Mouse (Mus musculus) limb, embryonic 12.5 days (tissue): Measurements from ENCODE around the gene Begain. TPM values are rescaled to one million over a fixed set of nuclear protein-coding genes. Genes with fewer than 3 reads are reported as not detected.
A peak's percentile ranks its signal among the peaks of the same experiment; 100 is the strongest.

Experiments used
- ATAC-seq: fragments of 200-750 bp; cut with Nextera tagmentation; 2 replicates; pipeline ENCODE4 v1.8.0; 2017; ENCODE audit warnings: low read depth, moderate TSS enrichment; ENCODE audit not compliant: insufficient number of reproducible peaks, insufficient read depth, low FRiP score, low TSS enrichment
- H3K27ac ChIP-seq: fragments of 300-500 bp; sonication (generic); 2 replicates; pipeline ENCODE4 v1.5.1; 2016; ENCODE audit warnings: mild to moderate bottlenecking, moderate library complexity
- H3K27me3 ChIP-seq: fragments of 300-500 bp; sonication (generic); 2 replicates; pipeline ENCODE4 v1.6.1; 2016; ENCODE audit warnings: mild to moderate bottlenecking, moderate library complexity
- H3K36me3 ChIP-seq: fragments of 300-500 bp; sonication (generic); 2 replicates; pipeline ENCODE4 v1.6.1; 2016; ENCODE audit warnings: mild to moderate bottlenecking, moderate library complexity
- H3K4me1 ChIP-seq: fragments of 300-500 bp; sonication (generic); replicated peaks from 2 replicates; pipeline ENCODE4 v1.6.1; 2016
- H3K4me2 ChIP-seq: fragments of 300-500 bp; sonication (generic); 2 replicates; pipeline ENCODE4 v1.6.1; 2016; ENCODE audit warnings: mild to moderate bottlenecking, moderate library complexity
- H3K4me3 ChIP-seq: fragments of 300-500 bp; sonication (generic); replicated peaks from 2 replicates; pipeline ENCODE4 v1.5.1; 2016; ENCODE audit warnings: mild to moderate bottlenecking
- H3K9ac ChIP-seq: fragments of 300-500 bp; sonication (generic); replicated peaks from 2 replicates; pipeline ENCODE4 v1.6.1; 2016; ENCODE audit warnings: mild to moderate bottlenecking, moderate library complexity
- H3K9me3 ChIP-seq: fragments of 300-500 bp; sonication (generic); 2 replicates; pipeline ENCODE4 v1.6.1; 2016; ENCODE audit warnings: mild to moderate bottlenecking, moderate library complexity
- WGBS: fragments of 180-500 bp; shearing (Covaris S2); methylation state at CpG from one replicate; pipeline ENCODE4 v1.1.7; 2016; 5-methylcytosine and 5-hydroxymethylcytosine counted together
- polyA plus RNA-seq: library from polyadenylated mRNA; unstranded; fragments of >200 nt; fragmentation: Nextera tagmentation; extraction: Ambion mirVana; gene quantifications from 2 replicates; pipeline ENCODE4 v1.2.1, GENCODE M21; 2016

Begain gene
- polyA plus RNA-seq, 1 experiment from 2014 or later: 5.6 TPM

GRCm38 (mm10) chr12:109002978-109003377 lies 65.0 kb downstream of the Begain start:
- Histone ChIP-seq H3K9ac (no peak overlapping the region), H3K4me1 (0 out of 2 replicates have a peak, but pooled peaks cover 4% of the 10 kb centered on the region), H3K4me3 (no peak overlapping the region), H3K36me3 (no peaks in the 10 kb centered on the region), H3K27ac (no peak overlapping the region), H3K27me3 (no peaks in the 10 kb centered on the region), H3K4me2 (no peak overlapping the region), H3K9me3 (no peaks in the 10 kb centered on the region)
- 76% methylated on average over 7 of the region's 7 CpGs for WGBS
- ATAC-seq: no peak

GRCm38 (mm10) chr12:108997249-108997648 lies 70.8 kb downstream of the Begain start:
- Histone ChIP-seq H3K27ac (no peak overlapping the region), H3K9ac (no peak overlapping the region), H3K36me3 (no peaks in the 10 kb centered on the region), H3K27me3 (0 out of 2 replicates have a peak, but pooled peaks cover 6% of the 10 kb centered on the region), H3K4me3 (no peak overlapping the region), H3K9me3 (no peaks in the 10 kb centered on the region), H3K4me2 (no peak overlapping the region), H3K4me1 (peaks cover 15% of the 10 kb centered on the region)
- no peak for ATAC-seq
- 80% methylated on average over 8 of the region's 8 CpGs for WGBS

GRCm38 (mm10) chr12:108995976-108996636 lies 71.9 kb downstream of the Begain start:
- 0 out of 2 replicates have a peak, but pooled peaks cover 6% of the 10 kb centered on the region for H3K27me3 ChIP-seq
- H3K9ac ChIP-seq: no peak overlapping the region
- no peak overlapping the region for H3K27ac ChIP-seq
- peaks cover 15% of the 10 kb centered on the region for H3K4me1 ChIP-seq
- no peak overlapping the region for H3K4me3 ChIP-seq
- no peak overlapping the region for H3K4me2 ChIP-seq
- no peaks in the 10 kb centered on the region for H3K9me3 ChIP-seq
- 84% methylated on average over 12 of the region's 12 CpGs for WGBS
- no peaks in the 10 kb centered on the region for H3K36me3 ChIP-seq
- ATAC-seq: no peak

GRCm38 (mm10) chr12:108994436-108995031 lies 73.5 kb downstream of the Begain start:
- peak; percentile 71; the same call in 1 of the 2 replicates for ATAC-seq
- 3% methylated on average over 19 of the region's 19 CpGs for WGBS
- peak overlapping the region; percentile 23 for H3K4me3 ChIP-seq

GRCm38 (mm10) chr12:108993046-108993445 lies 75.0 kb downstream of the Begain start:
- H3K27ac ChIP-seq: no peak overlapping the region

More at GRCm38 (mm10) chr12:108994436-108995031, 73.5 kb downstream of the Begain start:
- Histone ChIP-seq H3K36me3 (no peaks in the 10 kb centered on the region), H3K27ac (no peak overlapping the region), H3K27me3 (0 out of 2 replicates have a peak, but pooled peaks cover 6% of the 10 kb centered on the region), H3K4me2 (peak overlapping the region; percentile 54), H3K9ac (no peak overlapping the region), H3K9me3 (no peaks in the 10 kb centered on the region), H3K4me1 (peaks cover 15% of the 10 kb centered on the region)

GRCm38 (mm10) chr12:108990425-108990824 lies 77.6 kb downstream of the Begain start:
- no peaks in the 10 kb centered on the region for H3K9me3 ChIP-seq
- WGBS: 45% methylated on average over 9 of the region's 9 CpGs
- no peak for ATAC-seq
- no peak overlapping the region for H3K4me3 ChIP-seq
- H3K9ac ChIP-seq: no peak overlapping the region
- H3K4me2 ChIP-seq: no peak overlapping the region
- H3K36me3 ChIP-seq: no peaks in the 10 kb centered on the region
- H3K4me1 ChIP-seq: peaks cover 17% of the 10 kb centered on the region
- no peak overlapping the region for H3K27ac ChIP-seq
- H3K27me3 ChIP-seq: no peaks in the 10 kb centered on the region

More at GRCm38 (mm10) chr12:108993046-108993445, 75.0 kb downstream of the Begain start:
- Histone ChIP-seq H3K9ac (no peak overlapping the region), H3K4me3 (no peak overlapping the region), H3K36me3 (no peaks in the 10 kb centered on the region), H3K4me1 (peaks cover 11% of the 10 kb centered on the region), H3K27me3 (0 out of 2 replicates have a peak, but pooled peaks cover 6% of the 10 kb centered on the region), H3K4me2 (no peak overlapping the region), H3K9me3 (no peaks in the 10 kb centered on the region)
- ATAC-seq: no peak
- WGBS: 59% methylated on average over 2 of the region's 2 CpGs

GRCm38 (mm10) chr12:108987448-108987847 lies 80.6 kb downstream of the Begain start:
- no peaks in the 10 kb centered on the region for H3K27me3 ChIP-seq
- 0 out of 2 replicates have a peak, but pooled peaks have one; percentile 52 for ATAC-seq
- no peak overlapping the region for H3K4me2 ChIP-seq
- H3K36me3 ChIP-seq: no peaks in the 10 kb centered on the region
- WGBS: 55% methylated on average over 9 of the region's 9 CpGs
- H3K4me1 ChIP-seq: peaks cover 10% of the 10 kb centered on the region; the same call in 1 of the 2 replicates
- no peak overlapping the region for H3K9ac ChIP-seq
- 0 out of 2 replicates have a peak overlapping the region, but pooled peaks have one; percentile 23 for H3K27ac ChIP-seq
- no peak overlapping the region for H3K4me3 ChIP-seq
- H3K9me3 ChIP-seq: no peaks in the 10 kb centered on the region

GRCm38 (mm10) chr12:108985025-108985424 lies 83.0 kb downstream of the Begain start:
- no peak overlapping the region for H3K9ac ChIP-seq

GRCm38 (mm10) chr12:108984471-108984870 lies 83.5 kb downstream of the Begain start:
- Histone ChIP-seq H3K9me3 (no peaks in the 10 kb centered on the region), H3K4me1 (peaks cover 10% of the 10 kb centered on the region; the same call in 1 of the 2 replicates), H3K27ac (no peak overlapping the region), H3K4me2 (no peak overlapping the region), H3K27me3 (no peaks in the 10 kb centered on the region), H3K9ac (no peak overlapping the region), H3K4me3 (no peak overlapping the region), H3K36me3 (no peaks in the 10 kb centered on the region)
- ATAC-seq: no peak
- WGBS: 74% methylated on average over 8 of the region's 8 CpGs

More at GRCm38 (mm10) chr12:108985025-108985424, 83.0 kb downstream of the Begain start:
- WGBS: 66% methylated on average over 6 of the region's 6 CpGs
- no peak for ATAC-seq
- Histone ChIP-seq H3K27ac (no peak overlapping the region), H3K4me2 (no peak overlapping the region), H3K27me3 (no peaks in the 10 kb centered on the region), H3K4me1 (peaks cover 10% of the 10 kb centered on the region; the same call in 1 of the 2 replicates), H3K36me3 (no peaks in the 10 kb centered on the region), H3K4me3 (no peak overlapping the region), H3K9me3 (no peaks in the 10 kb centered on the region)

- Histone ChIP-seq H3K9me3 (no peaks in the 10 kb centered on the region), H3K9ac (no peak overlapping the region), H3K27me3 (no peaks in the 10 kb centered on the region), H3K36me3 (no peaks in the 10 kb centered on the region), H3K27ac (no peak overlapping the region), H3K4me1 (peaks cover 10% of the 10 kb centered on the region; the same call in 1 of the 2 replicates), H3K4me3 (no peak overlapping the region), H3K4me2 (no peak overlapping the region)
- no peak for ATAC-seq
- WGBS: 91% methylated on average over 6 of the region's 6 CpGs
These were observed 84.5 kb downstream of the Begain start for GRCm38 (mm10) chr12:108983496-108983895.

DNA sequence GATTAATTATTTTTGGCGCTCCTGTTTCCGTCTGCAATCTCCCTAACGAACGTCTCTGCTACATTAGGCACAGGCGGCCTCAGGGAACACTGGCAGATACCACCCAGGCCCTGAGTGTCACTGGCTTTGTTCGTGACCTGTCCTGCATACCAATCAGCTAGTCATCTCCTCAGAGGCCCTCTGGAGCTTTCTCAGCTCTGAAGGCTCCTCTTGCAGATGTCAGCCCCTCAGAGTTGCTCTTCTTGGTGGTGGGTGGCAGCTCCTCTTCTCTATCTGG lies 85.4 kb downstream of the Begain start:
- no peak for ATAC-seq
- peaks cover 10% of the 10 kb centered on the region; the same call in 1 of the 2 replicates for H3K4me1 ChIP-seq
- no peak overlapping the region for H3K4me2 ChIP-seq
- no peak overlapping the region for H3K27ac ChIP-seq
- no peak overlapping the region for H3K4me3 ChIP-seq
- H3K27me3 ChIP-seq: no peaks in the 10 kb centered on the region
- no peak overlapping the region for H3K9ac ChIP-seq
- H3K36me3 ChIP-seq: no peaks in the 10 kb centered on the region
- 61% methylated on average over 6 of the region's 6 CpGs for WGBS
- no peaks in the 10 kb centered on the region for H3K9me3 ChIP-seq
